Mouse (Mus musculus) liver, embryonic 14.5 days (tissue): ENCODE data around the gene Map2k1.

Source experiments
- CTCF ChIP-seq: IDR thresholded peaks from 2 replicates; pipeline ENCODE4 v1.5.1; 2016; ENCODE audit warnings: antibody characterized with exemption, low read depth, control low read depth
- EP300 ChIP-seq: IDR thresholded peaks from 2 replicates; pipeline ENCODE4 v1.6.1; 2016; ENCODE audit warnings: antibody characterized with exemption, low read depth

DNA sequence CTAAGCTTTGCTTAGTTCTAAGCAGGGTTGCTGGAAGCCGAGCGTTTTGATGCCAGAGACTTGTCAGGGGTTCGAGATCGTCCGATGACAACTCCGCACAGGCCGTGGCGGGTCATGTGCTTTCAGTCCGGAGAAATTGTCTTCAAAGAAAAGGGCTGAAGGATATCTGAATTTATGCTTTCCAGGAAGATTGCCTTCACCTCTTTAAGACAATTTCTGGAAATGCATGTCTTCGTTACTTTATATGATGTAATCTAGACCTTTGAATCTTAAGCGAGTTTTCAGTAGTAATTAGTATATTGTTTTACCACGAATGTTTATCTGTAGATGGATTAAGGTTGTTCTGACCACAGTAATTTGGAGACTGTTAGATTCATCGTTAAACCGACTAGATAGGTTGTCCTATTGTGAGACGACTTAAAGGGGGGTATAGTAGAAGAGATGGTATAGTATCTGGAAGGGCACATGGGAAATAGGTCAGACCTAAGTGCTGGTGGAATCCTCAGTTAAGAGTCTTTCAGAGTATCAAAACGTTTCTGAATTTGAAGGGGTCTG lies 79.7 kb downstream of the Map2k1 start:
- TF ChIP-seq CTCF (no peak), EP300 (no peak)
